Mouse (Mus musculus): ENCODE results near the gene Ercc1. TPM values are rescaled to one million over a fixed set of nuclear protein-coding genes. Genes with fewer than 3 reads are reported as not detected.

Gene Ercc1
- polyA plus RNA-seq (2014; fragmentation: Illumina TruSeq; extraction: RNeasy Lipid Tissue Mini Kit (QIAGEN cat#74804); ENCODE audit: insufficient read depth, low read depth, low replicate concordance), result 27.7 TPM

DNA sequence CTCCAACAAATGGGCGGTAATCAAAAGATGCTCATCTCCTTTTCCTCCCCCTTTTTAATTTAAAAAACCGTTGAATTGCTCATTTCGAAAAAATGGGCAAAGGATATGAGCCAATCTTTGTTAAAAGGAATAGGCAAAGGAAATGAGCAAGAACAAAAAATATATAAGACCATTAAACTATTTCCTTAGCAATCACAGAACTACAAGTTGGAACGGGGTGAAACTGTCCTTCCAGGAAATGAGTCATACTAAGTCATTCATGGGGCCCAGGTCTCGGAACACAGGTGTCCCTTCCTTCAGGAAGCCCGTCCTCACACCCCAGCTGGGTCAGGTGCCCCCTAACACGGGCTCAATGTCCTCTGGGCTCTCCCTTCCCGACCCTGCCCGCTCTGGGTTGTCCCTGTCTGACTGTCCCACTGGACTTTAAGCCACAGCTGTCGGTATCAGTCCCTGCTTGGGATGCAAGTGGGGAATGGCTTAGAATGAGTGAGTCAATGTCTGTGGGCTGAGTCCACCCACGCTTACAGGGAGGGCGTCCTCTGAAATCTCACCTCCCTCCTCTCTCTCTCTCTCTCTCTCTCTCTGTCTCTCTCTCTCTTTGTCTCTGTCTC, at the start of gene Ercc1:
Gene Ercc1 (plus strand): TSS at position 542 of the 611 bp plus-strand sequence.

DNA sequence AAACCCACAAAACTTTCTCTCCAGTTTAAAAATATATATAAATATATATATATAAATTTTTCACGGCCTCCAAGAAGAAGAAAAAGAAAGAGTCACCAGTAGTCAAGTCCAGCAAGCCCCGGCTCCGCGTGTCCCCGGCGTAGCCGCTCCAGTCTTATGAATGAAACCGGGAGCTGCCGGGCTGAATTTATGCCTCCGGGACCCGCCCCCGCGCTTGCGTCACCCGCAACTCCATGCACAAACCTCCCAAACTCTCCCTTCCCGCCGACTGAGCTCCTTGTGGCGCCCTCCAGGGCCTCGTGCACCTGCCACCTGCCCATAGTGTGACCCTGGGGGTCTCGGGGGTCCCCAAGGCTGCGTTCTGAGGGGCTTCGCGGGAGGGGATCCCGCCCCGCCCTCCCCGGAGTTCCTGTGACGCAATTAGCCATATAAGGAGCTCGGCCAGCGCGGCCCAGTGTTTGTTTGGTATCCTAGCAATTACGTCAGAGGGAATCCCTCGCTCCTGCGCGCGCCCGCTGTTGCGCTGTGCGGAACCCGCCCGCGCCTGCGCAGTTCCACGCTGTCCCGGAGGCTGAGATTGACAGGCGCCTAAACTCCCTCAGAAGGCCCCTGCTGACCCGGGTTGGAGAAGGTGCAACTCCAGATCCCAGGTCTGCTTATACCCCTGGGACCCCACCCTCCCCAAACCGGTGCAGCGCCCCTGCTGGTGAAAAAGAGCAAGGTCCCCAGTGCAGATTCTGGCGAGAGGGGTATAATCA, 34.5 kb upstream of the Ercc1 start, which contains the start of gene Fosb:
Gene Fosb (minus strand): TSS at position 168 of the 758 bp plus-strand sequence.

DNA sequence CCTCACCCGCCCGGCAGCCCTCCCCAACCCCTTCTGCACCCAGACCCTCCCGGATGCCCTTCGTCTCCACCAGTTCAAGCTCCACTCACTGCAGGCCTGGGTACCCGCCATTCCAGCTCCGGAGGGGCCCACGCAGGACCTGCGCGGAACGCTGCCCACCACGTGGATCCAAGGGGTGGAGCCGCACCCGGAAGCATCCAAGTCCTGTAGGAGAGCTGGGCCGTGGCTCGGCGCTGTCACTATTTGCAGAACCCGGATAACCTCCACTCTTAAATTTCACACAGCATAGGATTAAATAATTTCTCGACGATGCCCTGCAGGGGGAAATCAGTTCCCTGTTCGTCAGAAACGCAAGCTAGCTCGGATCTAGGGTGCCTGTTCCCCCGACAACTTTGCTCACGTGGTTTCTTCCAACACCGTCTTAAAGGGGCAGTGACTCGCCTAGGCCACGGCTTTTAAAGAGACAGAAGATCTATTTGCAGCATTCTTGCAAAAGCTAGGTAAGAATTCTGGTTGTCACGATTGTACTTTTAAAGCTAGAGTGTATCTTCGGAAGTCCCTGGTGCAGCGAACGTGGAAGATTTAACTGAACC, 14.8 kb downstream of the Ercc1 start, which contains the start of the genes Cd3eap and Ppp1r13l:
Gene Cd3eap (minus strand): TSS at position 185 of the 593 bp plus-strand sequence.
Gene Ppp1r13l (plus strand): TSS at position 451 of the 593 bp plus-strand sequence.

GRCm38 (mm10) chr7:19381377-19382165, 37.0 kb downstream of the Ercc1 start, which contains the start of gene Ercc2:
Ercc2 (plus strand) TSS chr7:19382010.

DNA sequence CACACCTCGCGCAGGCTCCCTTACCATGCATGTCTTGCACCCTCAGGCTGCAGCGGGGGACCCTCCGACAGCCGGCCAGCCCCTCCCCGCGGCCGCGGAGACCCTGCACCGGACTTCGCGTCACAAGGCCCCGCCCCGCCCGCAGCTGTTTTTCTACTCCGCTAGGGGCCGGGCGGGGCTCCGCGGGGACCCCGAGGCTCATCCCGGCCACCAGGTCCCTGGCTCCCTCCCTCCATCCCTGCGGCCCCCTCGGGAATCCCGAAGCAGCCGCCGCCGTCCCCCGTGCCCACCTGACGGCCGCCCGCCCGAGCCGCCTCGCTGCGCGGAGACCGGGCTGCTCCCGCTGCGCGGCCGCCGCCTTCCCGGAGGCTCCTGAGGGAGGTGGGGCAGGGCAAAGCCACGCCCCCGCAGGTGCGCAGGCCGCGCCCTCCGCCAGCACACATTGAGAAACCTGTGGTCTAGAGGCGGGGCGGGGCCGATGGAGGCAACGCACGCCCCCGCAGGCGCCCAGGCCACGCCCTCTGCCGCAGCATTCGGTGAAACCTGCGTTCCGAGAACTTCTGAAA, 59.2 kb downstream of the Ercc1 start, which contains the start of gene Klc3:
Gene Klc3 (minus strand): TSS at position 374 of the 566 bp plus-strand sequence.

DNA sequence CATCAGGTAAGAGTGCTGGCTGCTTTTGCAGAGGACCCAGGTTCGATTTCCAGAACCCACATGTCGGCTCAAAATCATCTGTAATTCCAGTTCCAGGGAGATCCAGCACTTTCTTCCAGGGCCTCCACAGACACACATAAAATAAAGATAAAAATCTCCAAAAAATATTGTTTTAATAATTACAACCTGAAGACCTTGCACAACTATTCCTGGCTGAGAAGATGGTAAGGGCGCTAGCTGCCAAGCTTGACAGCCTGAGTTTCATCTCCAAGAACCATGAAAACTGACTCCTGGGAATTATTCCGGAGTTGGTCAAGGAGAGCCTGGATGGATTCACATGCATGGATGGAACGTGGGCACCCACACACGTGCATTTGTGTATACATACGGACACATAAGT, 59.9 kb downstream of the Ercc1 start, which contains the start of gene Ckm:
Gene Ckm (plus strand): TSS at position 301 of the 400 bp plus-strand sequence.

Other genes starting within 250 kb of the Ercc1 start
- not detected for gene Gm4969, start 226.4 kb upstream of the Ercc1 start, polyA plus RNA-seq (2014; fragmentation: Illumina TruSeq; extraction: RNeasy Lipid Tissue Mini Kit (QIAGEN cat#74804); ENCODE audit: insufficient read depth, low read depth, low replicate concordance)
- 5.1 TPM for gene Fbxo46, start 224.9 kb upstream of the Ercc1 start, polyA plus RNA-seq (2014; fragmentation: Illumina TruSeq; extraction: RNeasy Lipid Tissue Mini Kit (QIAGEN cat#74804); ENCODE audit: insufficient read depth, low read depth, low replicate concordance)
- 6.5 TPM for gene Qpctl, start 195.5 kb upstream of the Ercc1 start, polyA plus RNA-seq (2014; fragmentation: Illumina TruSeq; extraction: RNeasy Lipid Tissue Mini Kit (QIAGEN cat#74804); ENCODE audit: insufficient read depth, low read depth, low replicate concordance)
- gene Snrpd2, start 195.1 kb upstream of the Ercc1 start, polyA plus RNA-seq (2014; fragmentation: Illumina TruSeq; extraction: RNeasy Lipid Tissue Mini Kit (QIAGEN cat#74804); ENCODE audit: insufficient read depth, low read depth, low replicate concordance), result 65.6 TPM
- 0.12 TPM for gene Gipr, start 178.7 kb upstream of the Ercc1 start, polyA plus RNA-seq (2014; fragmentation: Illumina TruSeq; extraction: RNeasy Lipid Tissue Mini Kit (QIAGEN cat#74804); ENCODE audit: insufficient read depth, low read depth, low replicate concordance)
- gene Eml2, start 168.4 kb upstream of the Ercc1 start, polyA plus RNA-seq (2014; fragmentation: Illumina TruSeq; extraction: RNeasy Lipid Tissue Mini Kit (QIAGEN cat#74804); ENCODE audit: insufficient read depth, low read depth, low replicate concordance), result 40.3 TPM
- gene Gpr4, start 132.2 kb upstream of the Ercc1 start, polyA plus RNA-seq (2014; fragmentation: Illumina TruSeq; extraction: RNeasy Lipid Tissue Mini Kit (QIAGEN cat#74804); ENCODE audit: insufficient read depth, low read depth, low replicate concordance), result 4.3 TPM
- 14.0 TPM for gene Opa3, start 116.4 kb upstream of the Ercc1 start, polyA plus RNA-seq (2014; fragmentation: Illumina TruSeq; extraction: RNeasy Lipid Tissue Mini Kit (QIAGEN cat#74804); ENCODE audit: insufficient read depth, low read depth, low replicate concordance)
- 88.6 TPM for gene Vasp, start 73.0 kb upstream of the Ercc1 start, polyA plus RNA-seq (2014; fragmentation: Illumina TruSeq; extraction: RNeasy Lipid Tissue Mini Kit (QIAGEN cat#74804); ENCODE audit: insufficient read depth, low read depth, low replicate concordance)
- gene Ppm1n, start 64.7 kb upstream of the Ercc1 start, polyA plus RNA-seq (2014; fragmentation: Illumina TruSeq; extraction: RNeasy Lipid Tissue Mini Kit (QIAGEN cat#74804); ENCODE audit: insufficient read depth, low read depth, low replicate concordance), result not detected
- 22.9 TPM for gene Rtn2, start 62.2 kb upstream of the Ercc1 start, polyA plus RNA-seq (2014; fragmentation: Illumina TruSeq; extraction: RNeasy Lipid Tissue Mini Kit (QIAGEN cat#74804); ENCODE audit: insufficient read depth, low read depth, low replicate concordance)
- gene Fosb, start 34.7 kb upstream of the Ercc1 start, polyA plus RNA-seq (2014; fragmentation: Illumina TruSeq; extraction: RNeasy Lipid Tissue Mini Kit (QIAGEN cat#74804); ENCODE audit: insufficient read depth, low read depth, low replicate concordance), result 1.3 TPM
- gene Cd3eap, start 14.7 kb downstream of the Ercc1 start, polyA plus RNA-seq (2014; fragmentation: Illumina TruSeq; extraction: RNeasy Lipid Tissue Mini Kit (QIAGEN cat#74804); ENCODE audit: insufficient read depth, low read depth, low replicate concordance), result 5.7 TPM
- gene Ppp1r13l, start 15.0 kb downstream of the Ercc1 start, polyA plus RNA-seq (2014; fragmentation: Illumina TruSeq; extraction: RNeasy Lipid Tissue Mini Kit (QIAGEN cat#74804); ENCODE audit: insufficient read depth, low read depth, low replicate concordance), result 2.5 TPM
- gene Ercc2, start 37.2 kb downstream of the Ercc1 start, polyA plus RNA-seq (2014; fragmentation: Illumina TruSeq; extraction: RNeasy Lipid Tissue Mini Kit (QIAGEN cat#74804); ENCODE audit: insufficient read depth, low read depth, low replicate concordance), result 14.0 TPM
- gene Klc3, start 59.3 kb downstream of the Ercc1 start, polyA plus RNA-seq (2014; fragmentation: Illumina TruSeq; extraction: RNeasy Lipid Tissue Mini Kit (QIAGEN cat#74804); ENCODE audit: insufficient read depth, low read depth, low replicate concordance), result 7.1 TPM
- gene Ckm, start 60.0 kb downstream of the Ercc1 start, polyA plus RNA-seq (2014; fragmentation: Illumina TruSeq; extraction: RNeasy Lipid Tissue Mini Kit (QIAGEN cat#74804); ENCODE audit: insufficient read depth, low read depth, low replicate concordance), result 26.2 TPM
- gene Mark4, start 114.0 kb downstream of the Ercc1 start, polyA plus RNA-seq (2014; fragmentation: Illumina TruSeq; extraction: RNeasy Lipid Tissue Mini Kit (QIAGEN cat#74804); ENCODE audit: insufficient read depth, low read depth, low replicate concordance), result 9.0 TPM
- gene Exoc3l2, start 118.6 kb downstream of the Ercc1 start, polyA plus RNA-seq (2014; fragmentation: Illumina TruSeq; extraction: RNeasy Lipid Tissue Mini Kit (QIAGEN cat#74804); ENCODE audit: insufficient read depth, low read depth, low replicate concordance), result 1.3 TPM
- gene Bloc1s3, start 163.6 kb downstream of the Ercc1 start, polyA plus RNA-seq (2014; fragmentation: Illumina TruSeq; extraction: RNeasy Lipid Tissue Mini Kit (QIAGEN cat#74804); ENCODE audit: insufficient read depth, low read depth, low replicate concordance), result 6.7 TPM
- 58.3 TPM for gene Trappc6a, start 163.6 kb downstream of the Ercc1 start, polyA plus RNA-seq (2014; fragmentation: Illumina TruSeq; extraction: RNeasy Lipid Tissue Mini Kit (QIAGEN cat#74804); ENCODE audit: insufficient read depth, low read depth, low replicate concordance)
- gene Nkpd1, start 173.1 kb downstream of the Ercc1 start, polyA plus RNA-seq (2014; fragmentation: Illumina TruSeq; extraction: RNeasy Lipid Tissue Mini Kit (QIAGEN cat#74804); ENCODE audit: insufficient read depth, low read depth, low replicate concordance), result 0.13 TPM
- gene Ppp1r37, start 218.3 kb downstream of the Ercc1 start, polyA plus RNA-seq (2014; fragmentation: Illumina TruSeq; extraction: RNeasy Lipid Tissue Mini Kit (QIAGEN cat#74804); ENCODE audit: insufficient read depth, low read depth, low replicate concordance), result 50.4 TPM
- 1.9 TPM for gene Zfp296, start 232.5 kb downstream of the Ercc1 start, polyA plus RNA-seq (2014; fragmentation: Illumina TruSeq; extraction: RNeasy Lipid Tissue Mini Kit (QIAGEN cat#74804); ENCODE audit: insufficient read depth, low read depth, low replicate concordance)
- 93.3 TPM for gene Gemin7, start 232.8 kb downstream of the Ercc1 start, polyA plus RNA-seq (2014; fragmentation: Illumina TruSeq; extraction: RNeasy Lipid Tissue Mini Kit (QIAGEN cat#74804); ENCODE audit: insufficient read depth, low read depth, low replicate concordance)

Measured in lung, adult 10 weeks (tissue).